Mouse (Mus musculus): ENCODE measurements around the gene Ccdc22. TPM values are rescaled to one million over a fixed set of nuclear protein-coding genes. Genes with fewer than 3 reads are reported as not detected.

Gene Ccdc22
- polyA plus RNA-seq, 1 experiment from 2014 or later: 22.4 TPM

- Histone ChIP-seq H3K36me3 (ENCODE audit: control insufficient read depth, insufficient read depth, low read length) (no peaks in the 10 kb centered on the region), H3K27ac (ENCODE audit: low read depth, low read length) (no peak overlapping the region), H3K27me3 (ENCODE audit: control insufficient read depth, insufficient read depth, low read length) (no peaks in the 10 kb centered on the region), H3K4me1 (replicated peaks; ENCODE audit: control insufficient read depth, insufficient read depth, low read length) (no peaks in the 10 kb centered on the region), H3K9ac (ENCODE audit: low read depth, low read length) (no peak overlapping the region), H3K9me3 (ENCODE audit: control insufficient read depth, low read length) (no peaks in the 10 kb centered on the region), H3K4me3 (ENCODE audit: low read depth, low read length) (no peak overlapping the region), H3K4me2 (replicated peaks; ENCODE audit: low read depth, low read length) (no peak overlapping the region)
- DNase-seq (ENCODE audit: low spot score): no peak
- ATAC-seq (ENCODE audit: low FRiP score): no peak
- 92% methylated on average over 6 of the region's 6 CpGs for WGBS
Measured at GRCm38 (mm10) chrX:7566352-7566751, 39.0 kb downstream of the Ccdc22 start.

DNA sequence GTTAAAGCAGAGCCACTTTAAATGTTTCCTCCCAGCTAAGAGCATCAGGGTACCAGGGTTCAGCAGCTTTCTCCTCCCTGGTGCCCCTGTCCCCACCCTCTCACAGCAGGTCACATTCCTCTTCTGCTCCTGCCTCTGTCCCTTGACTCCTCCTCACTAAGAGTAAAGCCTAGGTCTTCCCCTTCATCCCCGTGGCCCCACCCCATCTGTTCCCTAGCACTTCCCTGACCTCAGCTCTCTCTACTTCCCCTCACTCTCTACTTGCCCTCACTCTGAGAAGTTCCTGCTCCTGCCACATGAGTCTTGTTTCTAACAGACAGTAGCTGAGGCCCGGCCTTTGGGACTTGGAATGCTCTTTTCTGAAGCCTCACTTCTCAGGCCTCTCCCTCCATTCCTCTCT, 42.2 kb downstream of the Ccdc22 start:
- H3K4me2 ChIP-seq (replicated peaks; ENCODE audit: low read depth, low read length): no peak overlapping the region
- DNase-seq (ENCODE audit: low spot score) (no peak), ATAC-seq (ENCODE audit: low FRiP score) (no peak)
- no peak overlapping the region for H3K9ac ChIP-seq (ENCODE audit: low read depth, low read length)
- no peaks in the 10 kb centered on the region for H3K9me3 ChIP-seq (ENCODE audit: control insufficient read depth, low read length)
- no peaks in the 10 kb centered on the region for H3K36me3 ChIP-seq (ENCODE audit: control insufficient read depth, insufficient read depth, low read length)
- no peaks in the 10 kb centered on the region for H3K27me3 ChIP-seq (ENCODE audit: control insufficient read depth, insufficient read depth, low read length)
- 21% methylated on average over 2 of the region's 2 CpGs for WGBS
- H3K4me3 ChIP-seq (ENCODE audit: low read depth, low read length): no peak overlapping the region
- no peaks in the 10 kb centered on the region for H3K4me1 ChIP-seq (replicated peaks; ENCODE audit: control insufficient read depth, insufficient read depth, low read length)
- H3K27ac ChIP-seq (ENCODE audit: low read depth, low read length): no peak overlapping the region

DNA sequence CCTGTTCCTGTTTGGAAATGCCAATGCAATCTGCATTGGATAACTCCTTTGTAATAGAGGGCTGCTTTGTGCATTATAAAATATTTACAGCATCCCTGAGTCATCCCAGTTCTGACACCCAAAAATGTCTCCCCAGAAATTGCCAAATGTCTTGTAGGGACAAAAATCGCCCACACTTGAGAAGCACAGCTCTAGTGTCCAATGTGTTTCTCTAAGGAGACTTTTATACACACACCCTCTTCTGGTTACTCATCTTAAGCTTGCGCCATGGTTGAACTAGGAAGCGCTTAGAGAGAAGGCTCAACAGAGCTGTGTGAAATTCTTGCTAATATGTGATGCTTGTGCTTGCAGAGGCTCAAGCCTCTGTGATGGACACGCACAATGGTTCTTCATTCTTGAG, 51.8 kb downstream of the Ccdc22 start:
- Histone ChIP-seq H3K9ac (ENCODE audit: low read depth, low read length) (no peak overlapping the region), H3K36me3 (ENCODE audit: control insufficient read depth, insufficient read depth, low read length) (no peaks in the 10 kb centered on the region), H3K27ac (ENCODE audit: low read depth, low read length) (no peak overlapping the region), H3K4me1 (replicated peaks; ENCODE audit: control insufficient read depth, insufficient read depth, low read length) (no peaks in the 10 kb centered on the region), H3K4me3 (ENCODE audit: low read depth, low read length) (no peak overlapping the region), H3K9me3 (ENCODE audit: control insufficient read depth, low read length) (no peaks in the 10 kb centered on the region), H3K27me3 (ENCODE audit: control insufficient read depth, insufficient read depth, low read length) (no peaks in the 10 kb centered on the region), H3K4me2 (replicated peaks; ENCODE audit: low read depth, low read length) (no peak overlapping the region)
- ATAC-seq (ENCODE audit: low FRiP score) (no peak), DNase-seq (ENCODE audit: low spot score) (no peak)
- WGBS: 87% methylated on average over 4 of the region's 4 CpGs

Other genes starting within 250 kb of the Ccdc22 start
- gene Usp27x, start 229.7 kb downstream of the Ccdc22 start, polyA plus RNA-seq (2014; fragmentation: Nextera tagmentation; extraction: Ambion mirVana): 0.45 and 0.83 TPM in 2 replicates
- 0.10 TPM in 1 of 2 replicates, not detected in the other for gene Foxp3, start 31.9 kb downstream of the Ccdc22 start, polyA plus RNA-seq (2014; fragmentation: Nextera tagmentation; extraction: Ambion mirVana)
- 1.3 and 1.6 TPM in 2 replicates for gene Ppp1r3f, start 31.2 kb downstream of the Ccdc22 start, polyA plus RNA-seq (2014; fragmentation: Nextera tagmentation; extraction: Ambion mirVana)
- gene Cacna1f, start 1.6 kb upstream of the Ccdc22 start, polyA plus RNA-seq (2014; fragmentation: Nextera tagmentation; extraction: Ambion mirVana): 0.04 TPM in 1 of 2 replicates, not detected in the other
- 13.9 and 14.5 TPM in 2 replicates for gene Syp, start 33.0 kb upstream of the Ccdc22 start, polyA plus RNA-seq (2014; fragmentation: Nextera tagmentation; extraction: Ambion mirVana)
- gene Prickle3, start 51.7 kb upstream of the Ccdc22 start, polyA plus RNA-seq (2014; fragmentation: Nextera tagmentation; extraction: Ambion mirVana): 1.9 and 2.5 TPM in 2 replicates
- gene Plp2, start 65.9 kb upstream of the Ccdc22 start, polyA plus RNA-seq (2014; fragmentation: Nextera tagmentation; extraction: Ambion mirVana): 45.7 and 49.3 TPM in 2 replicates
- 0.07 and 0.25 TPM in 2 replicates for gene Magix, start 75.7 kb upstream of the Ccdc22 start, polyA plus RNA-seq (2014; fragmentation: Nextera tagmentation; extraction: Ambion mirVana)
- 35.6 and 47.7 TPM in 2 replicates for gene Gpkow, start 91.6 kb upstream of the Ccdc22 start, polyA plus RNA-seq (2014; fragmentation: Nextera tagmentation; extraction: Ambion mirVana)
- gene Wdr45, start 108.8 kb upstream of the Ccdc22 start, polyA plus RNA-seq (2014; fragmentation: Nextera tagmentation; extraction: Ambion mirVana): 16.1 and 18.7 TPM in 2 replicates
- not detected in 2 replicates for gene Gm45208, start 116.7 kb upstream of the Ccdc22 start, polyA plus RNA-seq (2014; fragmentation: Nextera tagmentation; extraction: Ambion mirVana)
- 98.3 and 108 TPM in 2 replicates for gene Praf2, start 122.9 kb upstream of the Ccdc22 start, polyA plus RNA-seq (2014; fragmentation: Nextera tagmentation; extraction: Ambion mirVana)
- gene Ccdc120, start 145.4 kb upstream of the Ccdc22 start, polyA plus RNA-seq (2014; fragmentation: Nextera tagmentation; extraction: Ambion mirVana): 19.9 and 21.5 TPM in 2 replicates
- gene Tfe3, start 157.0 kb upstream of the Ccdc22 start, polyA plus RNA-seq (2014; fragmentation: Nextera tagmentation; extraction: Ambion mirVana): 18.5 and 21.7 TPM in 2 replicates
- gene Gripap1, start 184.2 kb upstream of the Ccdc22 start, polyA plus RNA-seq (2014; fragmentation: Nextera tagmentation; extraction: Ambion mirVana): 46.1 and 53.6 TPM in 2 replicates
- 1.6 and 2.2 TPM in 2 replicates for gene Kcnd1, start 216.8 kb upstream of the Ccdc22 start, polyA plus RNA-seq (2014; fragmentation: Nextera tagmentation; extraction: Ambion mirVana)
- gene Otud5, start 235.8 kb upstream of the Ccdc22 start, polyA plus RNA-seq (2014; fragmentation: Nextera tagmentation; extraction: Ambion mirVana): 32.4 and 37.5 TPM in 2 replicates